Mouse (Mus musculus): ENCODE data around the gene Plscr1.

DNA sequence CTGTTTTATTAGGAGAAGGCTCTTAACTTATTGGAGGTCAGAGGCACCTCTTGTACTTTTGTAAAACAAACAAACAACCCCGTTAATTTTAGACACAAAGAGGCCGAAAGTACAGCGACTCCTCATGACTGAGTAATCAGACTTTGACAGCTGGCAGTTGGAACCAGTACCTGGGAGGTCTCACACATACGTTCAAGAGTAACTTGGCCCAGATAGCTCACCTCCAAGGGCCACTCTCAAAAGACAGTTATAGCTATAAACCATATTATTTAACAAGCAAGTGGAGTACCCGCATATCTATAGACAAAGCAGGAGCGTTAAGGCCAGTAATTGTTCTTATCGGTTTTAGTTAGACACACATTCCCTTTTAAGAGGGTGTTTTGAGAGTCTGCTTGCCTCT, 26.8 kb downstream of the Plscr1 start:
- no peak for TF ChIP-seq ZC3H11A (IDR thresholded peaks at IDR 0.05; ENCODE audit: low read depth, low read length)
- no peak for TF ChIP-seq POLR2AphosphoS2 (IDR thresholded peaks at IDR 0.05; ENCODE audit: low read length)

Measured in MEL (cell line).